Mouse (Mus musculus) CH12.LX (cell line): ENCODE results near the gene Daam1. TPM values are rescaled to one million over a fixed set of nuclear protein-coding genes. Genes with fewer than 3 reads are reported as not detected.

ENCODE experiments used
- DNase-seq: peaks from one replicate; pipeline ENCODE4 v3.0.0-alpha.2; 2013; ENCODE audit errors: extremely low read depth
- H3K27ac ChIP-seq: 2 replicates; pipeline ENCODE4 v1.5.1; 2012; ENCODE audit warnings: low read depth, mild to moderate bottlenecking, control low read depth, moderate library complexity; ENCODE audit not compliant: insufficient read depth
- H3K27me3 ChIP-seq: replicated peaks from 2 replicates; pipeline ENCODE3; 2012; ENCODE audit warnings: inconsistent platforms
- H3K36me3 ChIP-seq, 2 experiments: replicated peaks in 1 of 2; 2 replicates each; pipeline versions ENCODE3 to v1.6.1; 2012; ENCODE audit warnings: inconsistent platforms in 1 of 2, low read length in 1 of 2, mild to moderate bottlenecking in 1 of 2, mixed read lengths in 1 of 2, moderate library complexity in 1 of 2; ENCODE audit not compliant: control insufficient read depth in 1 of 2, insufficient read depth in 1 of 2
- H3K4me1 ChIP-seq, 2 experiments: 2 replicates each; pipeline ENCODE4 v1.6.1; 2012; ENCODE audit warnings: inconsistent platforms in 1 of 2, moderate library complexity in 1 of 2; ENCODE audit not compliant: insufficient read depth in 2 of 2, control insufficient read depth in 1 of 2
- H3K4me2 ChIP-seq: 2 replicates; pipeline ENCODE4 v1.6.1; 2012; ENCODE audit warnings: low read depth, mild to moderate bottlenecking, control low read depth; ENCODE audit not compliant: poor library complexity, insufficient read depth, severe bottlenecking
- H3K4me3 ChIP-seq, 3 experiments: fragments of 150-350 bp in 1 of 3; sonication (generic) in 1 of 3; replicated peaks in 1 of 3; 2 replicates each; pipeline versions ENCODE3 to v1.5.1; 2011 to 2012; ENCODE audit warnings: low read depth in 2 of 3, low read length in 2 of 3, mild to moderate bottlenecking in 2 of 3, moderate library complexity in 2 of 3, control low read depth in 1 of 3, improper control_type of control experiment in 1 of 3, inconsistent platforms in 1 of 3, mixed read lengths in 1 of 3; ENCODE audit not compliant: poor library complexity in 1 of 3
- H3K79me2 ChIP-seq: replicated peaks from 2 replicates; pipeline ENCODE4 v1.6.1; 2012; ENCODE audit warnings: mild to moderate bottlenecking, moderate library complexity; ENCODE audit not compliant: control insufficient read depth, poor library complexity, insufficient read depth, severe bottlenecking; ENCODE audit errors: extremely low read depth
- H3K9ac ChIP-seq: 2 replicates; pipeline ENCODE4 v1.6.1; 2012; ENCODE audit warnings: low read depth, mild to moderate bottlenecking, control low read depth, moderate library complexity; ENCODE audit not compliant: insufficient read depth
- H3K9me3 ChIP-seq: replicated peaks from 2 replicates; pipeline ENCODE3; 2012; ENCODE audit warnings: low read length, inconsistent platforms, mixed read lengths
- BHLHE40 ChIP-seq: IDR thresholded peaks from 2 replicates; pipeline ENCODE4 v1.6.1; 2011; ENCODE audit warnings: mild to moderate bottlenecking, low read depth, low read length, improper control_type of control experiment
- E2F4 ChIP-seq: IDR thresholded peaks from 2 replicates; pipeline ENCODE4 v1.6.1; 2011; ENCODE audit warnings: low read depth, low read length, improper control_type of control experiment; ENCODE audit not compliant: insufficient replicate concordance
- ETS1 ChIP-seq: conservative IDR thresholded peaks from 2 replicates; pipeline ENCODE4 v1.6.1; 2012; ENCODE audit warnings: low read depth, mild to moderate bottlenecking, inconsistent platforms, low read length, improper control_type of control experiment, moderate library complexity
- JUN ChIP-seq: IDR thresholded peaks from 2 replicates; pipeline ENCODE4 v1.6.1; 2011; ENCODE audit warnings: low read depth, mild to moderate bottlenecking, low read length, improper control_type of control experiment, moderate library complexity; ENCODE audit not compliant: insufficient read depth
- JUND ChIP-seq: conservative IDR thresholded peaks from 2 replicates; pipeline ENCODE4 v1.6.1; 2011; ENCODE audit warnings: low read depth, low read length, improper control_type of control experiment
- MAFK ChIP-seq: IDR thresholded peaks from 2 replicates; pipeline ENCODE4 v1.6.1; 2011; ENCODE audit warnings: low read length, improper control_type of control experiment; ENCODE audit not compliant: insufficient replicate concordance
- MAX ChIP-seq: IDR thresholded peaks from 2 replicates; pipeline ENCODE4 v1.6.1; 2011; ENCODE audit warnings: low read length, improper control_type of control experiment
- MAZ ChIP-seq: IDR thresholded peaks from 2 replicates; pipeline ENCODE4 v1.6.1; 2012; ENCODE audit warnings: low read depth, mild to moderate bottlenecking, inconsistent platforms, low read length, improper control_type of control experiment, moderate library complexity
- MXI1 ChIP-seq: IDR thresholded peaks from 2 replicates; pipeline ENCODE4 v1.6.1; 2011; ENCODE audit warnings: mild to moderate bottlenecking, low read depth, low read length, improper control_type of control experiment
- MYC ChIP-seq: IDR thresholded peaks from 2 replicates; pipeline ENCODE4 v1.6.1; 2011; ENCODE audit warnings: low read depth, mild to moderate bottlenecking, improper control_type of control experiment, low read length
- RAD21 ChIP-seq: IDR thresholded peaks from 2 replicates; pipeline ENCODE4 v1.6.1; 2011; ENCODE audit warnings: low read depth, mild to moderate bottlenecking, low read length, improper control_type of control experiment, moderate library complexity
- SMC3 ChIP-seq: IDR thresholded peaks from 2 replicates; pipeline ENCODE4 v1.6.1; 2011; ENCODE audit warnings: low read depth, low read length, improper control_type of control experiment
- TCF12 ChIP-seq: IDR thresholded peaks from 2 replicates; pipeline ENCODE4 v1.6.1; 2014; ENCODE audit warnings: low read depth, mild to moderate bottlenecking, inconsistent platforms, low read length, improper control_type of control experiment
- USF1 ChIP-seq: IDR thresholded peaks from 2 replicates; pipeline ENCODE4 v1.6.1; 2014; ENCODE audit warnings: low read depth, mild to moderate bottlenecking, inconsistent platforms, low read length, improper control_type of control experiment
- USF2 ChIP-seq: conservative IDR thresholded peaks from 2 replicates; pipeline ENCODE4 v1.6.1; 2011; ENCODE audit warnings: low read depth, low read length, improper control_type of control experiment
- ZC3H11A ChIP-seq: IDR thresholded peaks from 2 replicates; pipeline ENCODE4 v1.6.1; 2012; ENCODE audit warnings: low read depth, mild to moderate bottlenecking, inconsistent platforms, low read length, improper control_type of control experiment
- dilution Hi-C: fragments of 300-500 bp; cut with MboI; formaldehyde crosslinking; loops from 2 replicates; pipeline ENCODE4 v1.14.3; 2020; ENCODE audit warnings: low sequenced_read_pairs; ENCODE audit not compliant: extremely low pct_unique_long_range_greater_than_20kb, extremely low pct_ligation_motif_present
- in situ Hi-C: fragments of 300-500 bp; cut with MboI; formaldehyde crosslinking; loops from 3 replicates; pipeline ENCODE4 v1.14.3; 2019; ENCODE audit warnings: low sequenced_read_pairs, low pct_ligation_motif_present, low pct_unique_long_range_greater_than_20kb, mixed read lengths
- polyA plus RNA-seq: library from polyadenylated mRNA; unstranded; fragments of >175 nt; gene quantifications from 2 replicates; pipeline ENCODE4 v1.2.1, GENCODE M21; 2012; ENCODE audit warnings: low read depth; ENCODE audit not compliant: insufficient read length
- total RNA-seq, 2 experiments: library from RNA; depleted of rRNA; stranded (reverse); fragments of 300-350 nt in 1 of 2; fragments of >200 nt in 1 of 2; gene quantifications; 2 replicates each; pipeline ENCODE4 v1.2.3; 2012 to 2014

Daam1 gene
- total and polyA plus RNA-seq, 3 experiments = 10.7 to 27.9 (median 23.6) TPM

- Histone ChIP-seq H3K4me1 (peaks cover 0 to 25% of the 10 kb centered on the region in 2 experiments; a peak in 1 of 4 replicates), H3K4me3 (no peak overlapping the region)
- TF ChIP-seq ZC3H11A (no peak), MAFK (peak; percentile 93)
Observed at GRCm38 (mm10) chr12:71908984-71909383, 78.1 kb downstream of the Daam1 start.

GRCm38 (mm10) chr12:71910246-71910645 lies 79.4 kb downstream of the Daam1 start:
- H3K79me2 ChIP-seq = no peaks in the 10 kb centered on the region
- H3K4me3 ChIP-seq = no peak overlapping the region
- no peak for TF ChIP-seq TCF12
- no peak for TF ChIP-seq BHLHE40
- TF ChIP-seq, all 38 proteins: peak for 0
- no peak overlapping the region for H3K27ac ChIP-seq
- in situ Hi-C loops = no loop called here
- DNase-seq = no peak
- no peak overlapping the region for H3K4me2 ChIP-seq
- dilution Hi-C loops = no loop called here
- H3K27me3 ChIP-seq = no peaks in the 10 kb centered on the region
- peaks cover 0 to 76% of the 10 kb centered on the region in 2 experiments for H3K36me3 ChIP-seq
- H3K9me3 ChIP-seq = no peaks in the 10 kb centered on the region
- H3K4me1 ChIP-seq = peaks cover 0 to 25% of the 10 kb centered on the region in 2 experiments; a peak in 1 of 4 replicates
- no peak overlapping the region for H3K9ac ChIP-seq

More at GRCm38 (mm10) chr12:71908984-71909383, 78.1 kb downstream of the Daam1 start:
- no peaks in the 10 kb centered on the region for H3K27me3 ChIP-seq
- H3K9ac ChIP-seq = no peak overlapping the region
- H3K9me3 ChIP-seq = no peaks in the 10 kb centered on the region
- H3K79me2 ChIP-seq = no peaks in the 10 kb centered on the region
- H3K4me2 ChIP-seq = no peak overlapping the region
- in situ Hi-C loops (no loop called here), dilution Hi-C loops (no loop called here)
- no peak for DNase-seq
- H3K36me3 ChIP-seq = peaks cover 0 to 78% of the 10 kb centered on the region in 2 experiments
- H3K27ac ChIP-seq = no peak overlapping the region

- H3K27ac ChIP-seq = no peak overlapping the region
Observed at GRCm38 (mm10) chr12:71912262-71912661, 81.4 kb downstream of the Daam1 start.

More at GRCm38 (mm10) chr12:71912262-71912661, 81.4 kb downstream of the Daam1 start:
- no peak overlapping the region for H3K9ac ChIP-seq
- no peak for TF ChIP-seq JUND
- TF ChIP-seq RAD21 = no peak
- no peak for TF ChIP-seq BHLHE40
- TF ChIP-seq E2F4 = no peak
- no peak for TF ChIP-seq SMC3
- TF ChIP-seq MAZ = no peak
- TF ChIP-seq MAX = no peak
- no peak for TF ChIP-seq ETS1
- no peak for TF ChIP-seq MXI1
- TF ChIP-seq JUN = no peak
- TF ChIP-seq USF1 = no peak
- no peak for TF ChIP-seq ZC3H11A
- TF ChIP-seq MYC = no peak
- TF ChIP-seq USF2 = no peak
- H3K36me3 ChIP-seq = peaks cover 11 to 80% of the 10 kb centered on the region in 2 experiments
- H3K4me2 ChIP-seq = no peak overlapping the region
- no peak overlapping the region for H3K4me3 ChIP-seq
- in situ Hi-C loops = no loop called here
- peaks cover 0 to 17% of the 10 kb centered on the region in 2 experiments; a peak in 1 of 4 replicates for H3K4me1 ChIP-seq
- dilution Hi-C loops = no loop called here
- H3K9me3 ChIP-seq = no peaks in the 10 kb centered on the region
- H3K79me2 ChIP-seq = no peaks in the 10 kb centered on the region
- DNase-seq = no peak
- H3K27me3 ChIP-seq = no peaks in the 10 kb centered on the region
